Mouse (Mus musculus) lung, postnatal 25 days (tissue): ENCODE results near the gene Wipf2.
"Not testable (repeated sequence)": the region's sequence is repeated elsewhere in the genome, so short reads cannot be mapped to it uniquely, and the experiment has no call there.

Experiments
- DNase-seq: peaks from one replicate; pipeline ENCODE4 v3.0.0; 2022; ENCODE audit warnings: low spot score

The Wipf2 gene

GRCm38 (mm10) chr11:98931513-98932292, 68.3 kb downstream of the Wipf2 start:
- no peak for DNase-seq

GRCm38 (mm10) chr11:98932293-98933091, 69.1 kb downstream of the Wipf2 start:
- DNase-seq, result no peak

- peak; percentile 84 for DNase-seq
Measured at GRCm38 (mm10) chr11:98933151-98933550, 69.7 kb downstream of the Wipf2 start.

- not testable (repeated sequence) for DNase-seq
Measured at GRCm38 (mm10) chr11:98933847-98934246, 70.4 kb downstream of the Wipf2 start.

- no peak for DNase-seq
Measured at GRCm38 (mm10) chr11:98934367-98934766, 70.9 kb downstream of the Wipf2 start.

GRCm38 (mm10) chr11:98935123-98935522, 71.7 kb downstream of the Wipf2 start:
- no peak for DNase-seq

GRCm38 (mm10) chr11:98936170-98936569, 72.7 kb downstream of the Wipf2 start:
- peak; percentile 85 for DNase-seq

- peak; percentile 77 for DNase-seq
Measured at GRCm38 (mm10) chr11:98936606-98937409, 73.4 kb downstream of the Wipf2 start.

GRCm38 (mm10) chr11:98937410-98937913, 74.0 kb downstream of the Wipf2 start:
- peak; percentile 94 for DNase-seq

- DNase-seq, result peak; percentile 67
Measured at GRCm38 (mm10) chr11:98937914-98938694, 74.7 kb downstream of the Wipf2 start.

GRCm38 (mm10) chr11:98938701-98939083, 75.3 kb downstream of the Wipf2 start:
- no peak for DNase-seq

- DNase-seq, result no peak
Measured at GRCm38 (mm10) chr11:98939084-98939952, 75.9 kb downstream of the Wipf2 start.

GRCm38 (mm10) chr11:98939953-98940641, 76.7 kb downstream of the Wipf2 start:
- DNase-seq, result no peak

- DNase-seq, result no peak
Measured at GRCm38 (mm10) chr11:98940776-98941175, 77.3 kb downstream of the Wipf2 start.

GRCm38 (mm10) chr11:98941341-98941825, 77.9 kb downstream of the Wipf2 start:
- no peak for DNase-seq

- DNase-seq, result peak; percentile 94
Measured at GRCm38 (mm10) chr11:98941826-98942550, 78.5 kb downstream of the Wipf2 start.

- DNase-seq, result no peak
Measured at GRCm38 (mm10) chr11:98942555-98942922, 79.1 kb downstream of the Wipf2 start.

- peak; percentile 83 for DNase-seq
Measured at GRCm38 (mm10) chr11:98942923-98943641, 79.6 kb downstream of the Wipf2 start.
